Mouse (Mus musculus): ENCODE measurements at regions not wholly inside any gene's neighbourhood (a gene's known extent, or its start where the extent isn't known, plus 50 kb on each side); places are given as distances from the start of the nearest gene placed in this dataset.

- WGBS, result 90% methylated on average over 2 of the region's 2 CpGs
Measured at GRCm38 (mm10) chr7:111134496-111134895, 51.7 kb upstream of the Eif4g2 start.

More at GRCm38 (mm10) chr7:111134496-111134895, 51.7 kb upstream of the Eif4g2 start:
- Histone ChIP-seq H3K9ac (ENCODE audit: low read length) (no peak overlapping the region), H3K36me3 (ENCODE audit: control insufficient read depth, insufficient read depth, low read length) (no peaks in the 10 kb centered on the region), H3K27ac (ENCODE audit: low read depth) (no peak overlapping the region), H3K9me3 (ENCODE audit: control insufficient read depth, low read length) (no peaks in the 10 kb centered on the region), H3K4me3 (ENCODE audit: low read depth, low read length) (no peak overlapping the region), H3K4me1 (replicated peaks; ENCODE audit: control insufficient read depth, insufficient read depth, low read length) (no peaks in the 10 kb centered on the region; the same call in 1 of the 2 replicates), H3K4me2 (ENCODE audit: low read length) (no peak overlapping the region), H3K27me3 (replicated peaks; ENCODE audit: control insufficient read depth, insufficient read depth, low read length) (no peaks in the 10 kb centered on the region)
- no peak for ATAC-seq (replicated peaks; ENCODE audit: low FRiP score, low TSS enrichment, low read depth)
- no peak for DNase-seq (ENCODE audit: low spot score)

Data from intestine, embryonic 14.5 days (tissue).